Mouse (Mus musculus): ENCODE results near the gene Cap2.

DNA sequence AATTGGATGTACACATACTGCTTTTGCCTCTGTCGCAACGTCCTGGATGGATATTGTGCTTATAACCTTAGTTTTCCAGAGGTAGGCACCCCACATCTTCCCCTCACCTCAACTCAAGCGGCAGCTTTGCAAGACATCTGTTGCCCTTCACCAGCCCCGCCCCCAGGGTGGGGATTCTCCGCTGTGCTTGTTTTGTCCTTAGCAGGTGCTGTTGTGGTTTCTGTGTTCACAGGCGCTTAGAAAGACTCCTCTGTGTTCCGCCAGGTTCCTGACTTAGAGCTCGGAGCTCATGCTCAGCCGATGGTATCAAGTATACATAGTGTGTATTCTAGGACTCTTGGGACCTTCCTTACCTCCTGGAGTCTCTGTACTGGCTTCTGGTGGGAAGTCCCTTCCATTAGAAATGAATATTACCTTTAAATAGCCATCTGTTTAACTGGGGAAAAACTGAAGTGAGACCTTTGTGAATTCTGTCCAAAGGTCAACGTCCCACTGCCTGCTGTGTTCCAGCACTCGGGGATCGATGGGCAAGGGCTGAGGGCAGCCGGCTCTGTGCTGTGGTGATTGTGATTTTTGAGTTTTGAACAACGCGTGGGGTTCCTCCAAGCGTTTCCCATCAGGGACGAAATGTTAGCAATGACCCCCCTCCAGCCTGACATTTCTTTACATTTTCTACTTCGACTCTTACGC, 115.2 kb downstream of the Cap2 start:
- TF ChIP-seq USF1 (IDR thresholded peaks at IDR 0.05; ENCODE audit: low read depth), result no peak
- no peak for TF ChIP-seq CTCF (IDR thresholded peaks at IDR 0.05; ENCODE audit: control insufficient read depth, insufficient read depth, insufficient read length)
- TF ChIP-seq MAX (IDR thresholded peaks at IDR 0.05), result no peak
- TF ChIP-seq MYOG (IDR thresholded peaks at IDR 0.05; ENCODE audit: control insufficient read depth, extremely low read depth, insufficient read length), result no peak
- no peak for TF ChIP-seq CEBPB (IDR thresholded peaks at IDR 0.05; ENCODE audit: low read depth)
- no peak for TF ChIP-seq MYOD1 (IDR thresholded peaks at IDR 0.05; ENCODE audit: control insufficient read depth, insufficient read length, low read depth)

All from C2C12 (cell line).